Mouse (Mus musculus): Measurements from ENCODE around the gene Pmpcb.

Gene Pmpcb

DNA sequence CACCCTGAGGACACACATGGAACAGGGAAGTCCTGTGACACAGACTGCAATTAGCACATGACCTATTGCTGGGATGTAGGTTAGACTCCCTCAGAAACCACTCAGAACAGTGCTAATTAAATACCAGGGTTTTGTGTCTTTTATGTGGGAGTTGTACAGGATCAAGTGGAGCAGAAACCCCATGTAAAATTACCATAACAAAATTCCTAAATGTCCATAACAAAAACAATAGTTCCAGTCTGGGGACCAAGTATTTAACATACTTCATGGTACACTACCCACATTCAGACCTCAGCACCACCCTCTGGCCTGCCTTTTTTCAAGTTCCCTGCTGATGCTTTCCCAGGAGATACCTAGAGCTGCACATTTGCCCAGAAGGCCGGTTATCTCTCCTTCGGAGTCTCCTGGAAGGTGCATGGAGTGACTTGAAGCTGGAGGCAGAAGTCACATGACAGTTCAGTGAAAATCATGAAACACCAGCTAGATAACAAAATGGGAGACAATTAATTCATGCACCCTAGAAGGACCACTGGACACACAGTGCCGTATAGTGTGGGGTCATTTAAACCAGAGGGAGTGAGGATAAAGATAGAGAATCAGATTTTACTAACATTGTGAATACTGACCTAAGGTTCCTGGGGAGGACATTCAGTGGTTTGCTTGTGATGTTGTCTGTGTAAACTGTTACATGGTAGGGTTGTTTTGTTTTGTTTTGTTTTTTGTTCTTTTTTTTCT lies 4.6 kb upstream of the Pmpcb start:
- DNase-seq (ENCODE audit: low spot score in 2 of 2), result no peak

DNA sequence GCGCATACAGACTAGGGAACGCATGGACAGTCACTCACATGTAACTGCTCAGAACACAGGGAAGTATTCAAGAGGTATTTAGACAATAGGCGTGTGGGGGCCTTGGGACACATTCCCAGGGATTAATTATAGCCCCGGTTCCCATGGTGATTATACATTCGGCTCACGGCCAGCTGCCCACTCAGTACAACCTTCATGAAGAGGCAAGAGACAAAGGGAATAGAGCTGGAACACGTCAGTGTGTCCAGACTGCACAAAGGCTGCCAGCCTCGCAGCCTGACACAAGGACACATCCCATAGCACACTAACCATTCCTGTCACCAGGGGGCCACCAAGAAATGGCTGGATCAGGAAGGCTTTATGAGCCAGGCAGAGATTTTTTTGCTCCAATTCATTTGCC lies 4.0 kb upstream of the Pmpcb start:
- peak in 1 of 2 experiments; percentile 63 for DNase-seq (ENCODE audit: low spot score in 2 of 2)

DNA sequence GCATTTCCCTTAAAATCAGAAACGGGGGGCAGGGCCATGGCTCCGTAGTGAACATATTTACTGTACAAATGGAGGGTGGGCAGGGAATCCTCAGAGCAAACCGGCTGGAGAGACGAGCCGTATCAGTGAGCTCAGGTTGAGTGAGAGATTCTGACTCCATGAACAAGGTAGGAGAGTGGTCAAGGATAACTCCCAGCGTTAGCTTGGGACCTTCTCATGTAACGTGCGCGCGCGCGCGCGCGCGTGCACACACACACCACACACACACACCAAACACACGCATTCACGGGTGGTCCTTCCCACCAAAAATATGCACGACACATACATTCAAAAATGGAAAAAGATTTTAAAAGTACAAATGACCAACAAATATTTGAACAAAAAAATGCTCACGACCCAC lies 1.8 kb upstream of the Pmpcb start:
- DNase-seq (ENCODE audit: low spot score in 2 of 2), result no peak

GRCm38 (mm10) chr5:21735584-21735983 lies 1.4 kb upstream of the Pmpcb start:
- peak; percentile 45 to 83 for DNase-seq (ENCODE audit: low spot score in 2 of 2)

- DNase-seq (ENCODE audit: low spot score in 2 of 2), result no peak
These were observed 895 bp upstream of the Pmpcb start for GRCm38 (mm10) chr5:21736046-21736445.

- DNase-seq (ENCODE audit: low spot score in 2 of 2), result no peak
These were observed 679 bp downstream of the Pmpcb start for GRCm38 (mm10) chr5:21737620-21738019.

DNA sequence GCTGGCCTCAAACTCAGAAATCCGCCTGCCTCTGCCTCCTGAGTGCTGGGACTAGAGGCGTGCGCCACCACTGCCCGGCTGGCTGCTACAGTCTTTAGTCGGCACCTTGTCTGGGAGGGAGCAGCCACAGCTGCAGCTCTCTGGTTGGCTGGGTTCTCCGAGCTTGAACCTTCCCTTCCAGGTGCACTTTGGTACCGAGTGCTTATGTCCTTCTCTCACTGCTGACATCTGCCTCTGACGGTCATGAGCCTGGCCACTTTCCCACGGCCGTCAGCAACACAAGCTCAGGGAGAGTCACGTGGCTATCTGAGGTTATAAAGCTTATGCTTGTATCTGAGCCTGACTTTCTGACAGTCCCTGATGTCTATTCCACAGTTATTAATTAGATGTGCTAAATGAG lies 2.2 kb downstream of the Pmpcb start:
- DNase-seq (ENCODE audit: low spot score in 2 of 2), result no peak

DNA sequence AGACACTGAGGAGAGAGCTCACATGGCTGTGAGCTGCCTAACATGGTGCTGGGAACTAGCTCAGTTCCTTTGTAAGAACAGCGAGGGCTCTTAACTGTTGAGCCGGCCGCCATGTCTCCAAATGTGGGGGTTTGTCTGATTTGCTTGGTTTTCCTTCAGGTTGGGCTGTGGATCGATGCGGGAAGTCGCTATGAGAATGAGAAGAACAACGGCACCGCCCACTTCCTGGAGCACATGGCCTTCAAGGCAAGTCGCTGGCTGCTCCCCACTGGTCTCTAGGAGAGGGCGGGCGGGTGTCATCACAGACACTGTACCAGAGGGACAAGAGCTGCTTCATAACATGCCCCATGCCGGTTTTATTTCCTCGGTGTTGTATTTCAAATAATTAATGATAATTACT lies 2.9 kb downstream of the Pmpcb start:
- DNase-seq (ENCODE audit: low spot score in 2 of 2), result no peak

GRCm38 (mm10) chr5:21743606-21744005 lies 6.7 kb downstream of the Pmpcb start:
- DNase-seq (ENCODE audit: low spot score in 2 of 2), result no peak

DNA sequence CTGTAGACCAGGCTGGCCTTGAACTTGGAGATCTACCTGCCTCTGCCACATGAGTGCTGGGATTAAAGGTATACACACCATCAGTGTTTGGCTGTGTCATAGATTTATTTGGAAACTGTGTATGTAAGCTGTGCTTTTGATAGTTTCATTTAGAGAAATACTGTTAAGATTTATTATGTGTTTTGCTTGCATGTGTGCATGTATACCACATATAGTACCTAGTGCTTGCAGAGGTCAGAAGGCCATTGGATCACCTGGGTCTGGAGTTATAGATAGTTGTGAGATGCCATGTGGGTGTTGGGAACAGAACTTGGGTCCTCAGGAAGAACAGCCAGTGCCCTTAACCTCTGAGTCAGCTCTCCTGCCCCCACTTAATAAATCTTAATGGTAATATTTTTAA lies 7.7 kb downstream of the Pmpcb start:
- no peak for DNase-seq (ENCODE audit: low spot score in 2 of 2)

GRCm38 (mm10) chr5:21745966-21746365 lies 9.0 kb downstream of the Pmpcb start:
- no peak for DNase-seq (ENCODE audit: low spot score in 2 of 2)

GRCm38 (mm10) chr5:21768506-21768905 lies 31.6 kb downstream of the Pmpcb start:
- no peak for DNase-seq (ENCODE audit: low spot score in 2 of 2)

- no peak for DNase-seq (ENCODE audit: low spot score in 2 of 2)
These were observed 32.9 kb downstream of the Pmpcb start for GRCm38 (mm10) chr5:21769841-21770240.

- DNase-seq (ENCODE audit: low spot score in 2 of 2), result no peak
These were observed 39.5 kb downstream of the Pmpcb start for GRCm38 (mm10) chr5:21776491-21776890.

DNA sequence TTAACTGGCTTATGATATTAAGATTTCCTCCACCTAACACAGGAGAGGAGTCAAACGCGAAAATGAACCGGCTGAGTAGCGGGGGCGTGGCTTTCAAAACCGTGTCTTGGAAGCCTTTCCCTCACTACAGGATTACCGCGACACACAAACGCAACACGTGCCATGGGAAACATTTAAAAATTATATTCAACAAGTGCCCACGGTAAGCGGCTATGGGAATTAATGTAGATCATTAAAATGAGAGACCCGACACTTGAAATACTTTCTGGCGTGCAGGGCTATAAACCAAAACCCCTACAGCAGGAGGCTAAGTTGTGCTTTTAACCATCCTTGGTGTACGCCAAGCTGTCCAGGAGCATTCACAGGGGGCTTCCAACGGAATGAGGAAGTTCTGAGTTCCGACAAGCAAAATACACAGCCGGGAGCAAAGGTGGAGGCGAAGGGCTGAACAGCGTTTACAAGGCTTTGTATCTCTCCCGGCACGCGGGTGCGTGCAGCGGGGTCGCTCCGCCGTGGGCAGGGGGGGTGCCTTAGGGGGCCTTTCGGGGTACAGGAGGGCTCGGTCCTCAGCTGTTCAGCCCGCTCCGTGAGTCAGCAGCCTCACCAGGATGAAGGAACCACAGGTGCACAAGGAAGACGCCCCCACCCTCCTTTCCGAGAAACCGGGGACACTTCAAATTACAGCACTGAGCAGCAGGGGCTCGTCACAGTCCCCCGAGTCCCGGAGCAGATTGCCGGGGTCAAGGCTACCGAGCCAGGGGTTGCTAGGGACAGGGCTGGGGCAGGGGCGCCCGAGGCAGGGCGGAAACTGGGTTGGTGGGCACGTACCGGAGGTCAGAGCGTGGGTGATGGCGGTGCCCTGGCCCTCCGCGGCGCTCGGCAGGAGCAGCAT lies 47.5 kb downstream of the Pmpcb start:
- no peak for DNase-seq (ENCODE audit: low spot score in 2 of 2)

GRCm38 (mm10) chr5:21785053-21785452 lies 48.1 kb downstream of the Pmpcb start, which contains the start of the genes Dnajc2 and Psmc2:
Dnajc2 (minus strand) TSS chr5:21785251.
Psmc2 (plus strand) TSS chr5:21785283.
- DNase-seq (ENCODE audit: low spot score in 2 of 2), result peak; percentile 88

- no peak for DNase-seq (ENCODE audit: low spot score in 2 of 2)
These were observed 48.8 kb downstream of the Pmpcb start for GRCm38 (mm10) chr5:21785776-21786175.

DNA sequence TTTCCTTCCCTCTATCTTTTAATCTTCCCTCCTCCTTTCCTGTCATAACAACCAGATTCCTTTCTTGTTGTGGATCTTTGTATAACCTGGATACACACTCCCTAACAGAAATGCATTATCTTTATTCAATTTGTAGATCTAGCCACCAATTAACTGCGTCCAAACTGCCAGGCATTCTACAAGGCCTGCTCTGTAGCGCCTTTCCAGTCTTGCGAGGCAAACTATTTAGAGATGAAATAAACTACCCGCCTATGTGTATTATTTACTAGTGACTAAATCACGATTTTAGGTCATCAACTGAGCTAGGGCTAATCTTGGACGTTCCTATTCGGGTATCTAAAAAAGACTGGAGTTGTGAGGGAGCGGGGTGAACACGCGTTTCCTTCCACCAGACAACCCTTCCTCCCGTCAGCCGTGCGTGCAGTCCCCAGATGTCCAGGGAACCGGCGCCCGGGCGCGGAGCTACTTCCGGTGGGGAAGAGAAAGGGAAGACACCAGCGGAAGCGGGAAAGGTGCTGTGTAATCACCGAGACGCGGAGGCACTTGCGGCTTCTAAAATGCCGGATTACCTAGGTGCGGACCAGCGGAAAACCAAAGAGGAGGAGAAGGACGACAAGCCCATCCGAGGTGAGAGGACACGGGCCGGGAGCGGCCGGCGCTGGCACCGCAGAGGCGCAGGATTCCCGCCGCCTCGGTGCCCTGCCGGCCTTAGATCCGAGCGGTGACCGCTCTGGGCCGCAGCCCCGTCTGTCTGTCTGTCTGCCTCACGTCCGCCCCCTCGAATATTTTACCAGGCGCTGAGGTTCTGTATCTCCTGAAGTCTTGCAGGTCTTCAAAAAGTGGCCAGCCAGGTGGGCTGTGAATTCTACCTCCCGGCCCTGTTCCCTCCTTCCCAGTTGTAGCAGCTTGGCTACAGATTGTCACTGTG lies 49.6 kb downstream of the Pmpcb start:
- DNase-seq (ENCODE audit: low spot score in 2 of 2), result peak; percentile 86 to 94

- no peak for DNase-seq (ENCODE audit: low spot score in 2 of 2)
These were observed 50.5 kb downstream of the Pmpcb start for GRCm38 (mm10) chr5:21787186-21788105.

- DNase-seq (ENCODE audit: low spot score in 2 of 2), result no peak
These were observed 52.1 kb downstream of the Pmpcb start for GRCm38 (mm10) chr5:21789061-21789460.

GRCm38 (mm10) chr5:21792166-21792565 lies 55.2 kb downstream of the Pmpcb start:
- DNase-seq (ENCODE audit: low spot score in 2 of 2), result no peak

Data from urinary bladder, postnatal 4 days (tissue).